Mouse (Mus musculus): ENCODE data around the gene Ube2h.
A peak's percentile ranks its signal among the peaks of the same experiment; 100 is the strongest.

Gene Ube2h

GRCm38 (mm10) chr6:30204383-30205179 lies 99.8 kb downstream of the Ube2h start:
- no peak for DNase-seq (ENCODE audit: extremely low spot score)

- no peak for DNase-seq (ENCODE audit: extremely low spot score)
Measured at GRCm38 (mm10) chr6:30196143-30196542, 108.2 kb downstream of the Ube2h start.

GRCm38 (mm10) chr6:30195656-30196055 lies 108.7 kb downstream of the Ube2h start:
- DNase-seq (ENCODE audit: extremely low spot score) = no peak

GRCm38 (mm10) chr6:30183624-30184023 lies 120.7 kb downstream of the Ube2h start:
- DNase-seq (ENCODE audit: extremely low spot score) = no peak

GRCm38 (mm10) chr6:30182038-30182437 lies 122.3 kb downstream of the Ube2h start:
- no peak for DNase-seq (ENCODE audit: extremely low spot score)

GRCm38 (mm10) chr6:30180321-30180720 lies 124.0 kb downstream of the Ube2h start:
- DNase-seq (ENCODE audit: extremely low spot score) = no peak

GRCm38 (mm10) chr6:30179046-30179445 lies 125.3 kb downstream of the Ube2h start:
- DNase-seq (ENCODE audit: extremely low spot score) = no peak

GRCm38 (mm10) chr6:30178023-30178639 lies 126.2 kb downstream of the Ube2h start:
- DNase-seq (ENCODE audit: extremely low spot score) = no peak

- DNase-seq (ENCODE audit: extremely low spot score) = peak; percentile 51
Measured at GRCm38 (mm10) chr6:30177305-30177704, 127.0 kb downstream of the Ube2h start.

- DNase-seq (ENCODE audit: extremely low spot score) = no peak
Measured at GRCm38 (mm10) chr6:30176496-30176895, 127.8 kb downstream of the Ube2h start.

GRCm38 (mm10) chr6:30175918-30176421 lies 128.4 kb downstream of the Ube2h start:
- DNase-seq (ENCODE audit: extremely low spot score) = peak; percentile 48

GRCm38 (mm10) chr6:30175225-30175917 lies 129.0 kb downstream of the Ube2h start:
- peak; percentile 48 for DNase-seq (ENCODE audit: extremely low spot score)

- peak; percentile 59 for DNase-seq (ENCODE audit: extremely low spot score)
Measured at GRCm38 (mm10) chr6:30174461-30175224, 129.7 kb downstream of the Ube2h start.

- peak; percentile 59 for DNase-seq (ENCODE audit: extremely low spot score)
Measured at GRCm38 (mm10) chr6:30173551-30174460, 130.5 kb downstream of the Ube2h start.

- peak; percentile 53 for DNase-seq (ENCODE audit: extremely low spot score)
Measured at GRCm38 (mm10) chr6:30172820-30173550, 131.4 kb downstream of the Ube2h start.

- DNase-seq (ENCODE audit: extremely low spot score) = no peak
Measured at GRCm38 (mm10) chr6:30172441-30172819, 131.9 kb downstream of the Ube2h start.

- DNase-seq (ENCODE audit: extremely low spot score) = no peak
Measured at GRCm38 (mm10) chr6:30171967-30172366, 132.4 kb downstream of the Ube2h start.

- DNase-seq (ENCODE audit: extremely low spot score) = no peak
Measured at GRCm38 (mm10) chr6:30171226-30171625, 133.1 kb downstream of the Ube2h start.

- DNase-seq (ENCODE audit: extremely low spot score) = no peak
Measured at GRCm38 (mm10) chr6:30169148-30169547, 135.2 kb downstream of the Ube2h start.

- no peak for DNase-seq (ENCODE audit: extremely low spot score)
Measured at GRCm38 (mm10) chr6:30168275-30168674, 136.1 kb downstream of the Ube2h start.

Data from embryo, embryonic 9.5 days (tissue).